Mouse (Mus musculus): ENCODE data around the gene Abcc1.

Gene Abcc1

GRCm38 (mm10) chr16:14444059-14444855, 82.9 kb downstream of the Abcc1 start:
- DNase-seq = no peak

- DNase-seq = peak; percentile 23 to 27
Observed at GRCm38 (mm10) chr16:14445197-14445596, 83.8 kb downstream of the Abcc1 start.

GRCm38 (mm10) chr16:14447366-14447765, 86.0 kb downstream of the Abcc1 start:
- DNase-seq = no peak

- no peak for DNase-seq
Observed at GRCm38 (mm10) chr16:14448307-14448706, 86.9 kb downstream of the Abcc1 start.

- no peak for DNase-seq
Observed at GRCm38 (mm10) chr16:14449861-14450260, 88.5 kb downstream of the Abcc1 start.

- DNase-seq = no peak
Observed at GRCm38 (mm10) chr16:14451374-14452046, 90.2 kb downstream of the Abcc1 start.

GRCm38 (mm10) chr16:14462535-14462934, 101.2 kb downstream of the Abcc1 start:
- DNase-seq = no peak

- DNase-seq = no peak
Observed at GRCm38 (mm10) chr16:14465016-14465415, 103.7 kb downstream of the Abcc1 start.

GRCm38 (mm10) chr16:14468351-14468750, 107.0 kb downstream of the Abcc1 start:
- DNase-seq = no peak

- no peak for DNase-seq
Observed at GRCm38 (mm10) chr16:14468841-14469240, 107.5 kb downstream of the Abcc1 start.

GRCm38 (mm10) chr16:14472171-14472570, 110.8 kb downstream of the Abcc1 start:
- no peak for DNase-seq

GRCm38 (mm10) chr16:14473686-14474085, 112.3 kb downstream of the Abcc1 start:
- no peak for DNase-seq

GRCm38 (mm10) chr16:14475001-14475400, 113.6 kb downstream of the Abcc1 start:
- no peak for DNase-seq

GRCm38 (mm10) chr16:14476056-14476455, 114.7 kb downstream of the Abcc1 start:
- no peak for DNase-seq

- no peak for DNase-seq
Observed at GRCm38 (mm10) chr16:14476701-14477400, 115.5 kb downstream of the Abcc1 start.

GRCm38 (mm10) chr16:14477510-14478300, 116.3 kb downstream of the Abcc1 start:
- no peak for DNase-seq

GRCm38 (mm10) chr16:14479641-14480040, 118.3 kb downstream of the Abcc1 start:
- no peak for DNase-seq

- no peak for DNase-seq
Observed at GRCm38 (mm10) chr16:14483221-14483620, 121.9 kb downstream of the Abcc1 start.

GRCm38 (mm10) chr16:14493491-14494114, 132.2 kb downstream of the Abcc1 start:
- DNase-seq = no peak

- DNase-seq = no peak
Observed at GRCm38 (mm10) chr16:14501649-14502360, 140.4 kb downstream of the Abcc1 start.

- no peak for DNase-seq
Observed at GRCm38 (mm10) chr16:14506461-14506860, 145.1 kb downstream of the Abcc1 start.

All from cerebellum, adult 18-20 months (tissue).